Mouse (Mus musculus) CH12.LX (cell line): ENCODE results near the gene Cdhr4. TPM values are rescaled to one million over a fixed set of nuclear protein-coding genes. Genes with fewer than 3 reads are reported as not detected.

Experiments used
- DNase-seq: peaks from one replicate; pipeline ENCODE4 v3.0.0-alpha.2; 2013; ENCODE audit errors: extremely low read depth
- H3K27ac ChIP-seq: 2 replicates; pipeline ENCODE4 v1.5.1; 2012; ENCODE audit warnings: low read depth, mild to moderate bottlenecking, control low read depth, moderate library complexity; ENCODE audit not compliant: insufficient read depth
- H3K27me3 ChIP-seq: replicated peaks from 2 replicates; pipeline ENCODE3; 2012; ENCODE audit warnings: inconsistent platforms
- H3K36me3 ChIP-seq, 2 experiments: replicated peaks in 1 of 2; 2 replicates each; pipeline versions ENCODE3 to v1.6.1; 2012; ENCODE audit warnings: inconsistent platforms in 1 of 2, low read length in 1 of 2, mild to moderate bottlenecking in 1 of 2, mixed read lengths in 1 of 2, moderate library complexity in 1 of 2; ENCODE audit not compliant: control insufficient read depth in 1 of 2, insufficient read depth in 1 of 2
- H3K4me1 ChIP-seq, 2 experiments: 2 replicates each; pipeline ENCODE4 v1.6.1; 2012; ENCODE audit warnings: inconsistent platforms in 1 of 2, moderate library complexity in 1 of 2; ENCODE audit not compliant: insufficient read depth in 2 of 2, control insufficient read depth in 1 of 2
- H3K4me2 ChIP-seq: 2 replicates; pipeline ENCODE4 v1.6.1; 2012; ENCODE audit warnings: low read depth, mild to moderate bottlenecking, control low read depth; ENCODE audit not compliant: poor library complexity, insufficient read depth, severe bottlenecking
- H3K4me3 ChIP-seq, 3 experiments: fragments of 150-350 bp in 1 of 3; sonication (generic) in 1 of 3; replicated peaks in 1 of 3; 2 replicates each; pipeline versions ENCODE3 to v1.5.1; 2011 to 2012; ENCODE audit warnings: low read depth in 2 of 3, low read length in 2 of 3, mild to moderate bottlenecking in 2 of 3, moderate library complexity in 2 of 3, control low read depth in 1 of 3, improper control_type of control experiment in 1 of 3, inconsistent platforms in 1 of 3, mixed read lengths in 1 of 3; ENCODE audit not compliant: poor library complexity in 1 of 3
- H3K79me2 ChIP-seq: replicated peaks from 2 replicates; pipeline ENCODE4 v1.6.1; 2012; ENCODE audit warnings: mild to moderate bottlenecking, moderate library complexity; ENCODE audit not compliant: control insufficient read depth, poor library complexity, insufficient read depth, severe bottlenecking; ENCODE audit errors: extremely low read depth
- H3K9ac ChIP-seq: 2 replicates; pipeline ENCODE4 v1.6.1; 2012; ENCODE audit warnings: low read depth, mild to moderate bottlenecking, control low read depth, moderate library complexity; ENCODE audit not compliant: insufficient read depth
- H3K9me3 ChIP-seq: replicated peaks from 2 replicates; pipeline ENCODE3; 2012; ENCODE audit warnings: low read length, inconsistent platforms, mixed read lengths
- BHLHE40 ChIP-seq: IDR thresholded peaks from 2 replicates; pipeline ENCODE4 v1.6.1; 2011; ENCODE audit warnings: mild to moderate bottlenecking, low read depth, low read length, improper control_type of control experiment
- CHD1 ChIP-seq: IDR thresholded peaks from 2 replicates; pipeline ENCODE4 v1.6.1; 2012; ENCODE audit warnings: low read depth, low read length, improper control_type of control experiment, inconsistent platforms
- CHD2 ChIP-seq: IDR thresholded peaks from 2 replicates; pipeline ENCODE4 v1.6.1; 2011; ENCODE audit warnings: low read length, improper control_type of control experiment
- CTCF ChIP-seq, 2 experiments: IDR thresholded peaks in 1 of 2; conservative IDR thresholded peaks in 1 of 2; 2 replicates each; pipeline ENCODE4 v1.5.1; 2011 to 2012; ENCODE audit warnings: low read depth in 2 of 2, low read length in 2 of 2, improper control_type of control experiment in 1 of 2, inconsistent platforms in 1 of 2, mild to moderate bottlenecking in 1 of 2, moderate library complexity in 1 of 2
- E2F4 ChIP-seq: IDR thresholded peaks from 2 replicates; pipeline ENCODE4 v1.6.1; 2011; ENCODE audit warnings: low read depth, low read length, improper control_type of control experiment; ENCODE audit not compliant: insufficient replicate concordance
- ELF1 ChIP-seq: IDR thresholded peaks from 2 replicates; pipeline ENCODE4 v1.6.1; 2014; ENCODE audit warnings: low read depth, mild to moderate bottlenecking, inconsistent platforms, low read length, improper control_type of control experiment
- EP300 ChIP-seq: IDR thresholded peaks from 2 replicates; pipeline ENCODE4 v1.6.1; 2011; ENCODE audit warnings: low read length, improper control_type of control experiment
- ETS1 ChIP-seq: conservative IDR thresholded peaks from 2 replicates; pipeline ENCODE4 v1.6.1; 2012; ENCODE audit warnings: low read depth, mild to moderate bottlenecking, inconsistent platforms, low read length, improper control_type of control experiment, moderate library complexity
- GABPA ChIP-seq: IDR thresholded peaks from 2 replicates; pipeline ENCODE4 v1.6.1; 2012; ENCODE audit warnings: low read depth, low read length, improper control_type of control experiment, inconsistent platforms; ENCODE audit not compliant: insufficient replicate concordance
- HCFC1 ChIP-seq: IDR thresholded peaks from 2 replicates; pipeline ENCODE4 v1.6.1; 2012; ENCODE audit warnings: low read depth, mild to moderate bottlenecking, inconsistent platforms, low read length, improper control_type of control experiment
- IRF4 ChIP-seq: IDR thresholded peaks from 2 replicates; pipeline ENCODE4 v1.6.1; 2014; ENCODE audit warnings: low read depth, mild to moderate bottlenecking, inconsistent platforms, low read length, improper control_type of control experiment
- JUN ChIP-seq: IDR thresholded peaks from 2 replicates; pipeline ENCODE4 v1.6.1; 2011; ENCODE audit warnings: low read depth, mild to moderate bottlenecking, low read length, improper control_type of control experiment, moderate library complexity; ENCODE audit not compliant: insufficient read depth
- JUND ChIP-seq: conservative IDR thresholded peaks from 2 replicates; pipeline ENCODE4 v1.6.1; 2011; ENCODE audit warnings: low read depth, low read length, improper control_type of control experiment
- KAT2A ChIP-seq: IDR thresholded peaks from 2 replicates; pipeline ENCODE4 v1.6.1; 2012; ENCODE audit warnings: low read length, improper control_type of control experiment, inconsistent platforms; ENCODE audit not compliant: insufficient replicate concordance
- MAFK ChIP-seq: IDR thresholded peaks from 2 replicates; pipeline ENCODE4 v1.6.1; 2011; ENCODE audit warnings: low read length, improper control_type of control experiment; ENCODE audit not compliant: insufficient replicate concordance
- MAX ChIP-seq: IDR thresholded peaks from 2 replicates; pipeline ENCODE4 v1.6.1; 2011; ENCODE audit warnings: low read length, improper control_type of control experiment
- MAZ ChIP-seq: IDR thresholded peaks from 2 replicates; pipeline ENCODE4 v1.6.1; 2012; ENCODE audit warnings: low read depth, mild to moderate bottlenecking, inconsistent platforms, low read length, improper control_type of control experiment, moderate library complexity
- MEF2A ChIP-seq: IDR thresholded peaks from 2 replicates; pipeline ENCODE4 v1.6.1; 2014; ENCODE audit warnings: low read depth, mild to moderate bottlenecking, inconsistent platforms, low read length, improper control_type of control experiment, borderline replicate concordance
- MXI1 ChIP-seq: IDR thresholded peaks from 2 replicates; pipeline ENCODE4 v1.6.1; 2011; ENCODE audit warnings: mild to moderate bottlenecking, low read depth, low read length, improper control_type of control experiment
- MYC ChIP-seq: IDR thresholded peaks from 2 replicates; pipeline ENCODE4 v1.6.1; 2011; ENCODE audit warnings: low read depth, mild to moderate bottlenecking, improper control_type of control experiment, low read length
- NELFE ChIP-seq: IDR thresholded peaks from 2 replicates; pipeline ENCODE4 v1.6.1; 2011; ENCODE audit warnings: low read depth, low read length, improper control_type of control experiment
- NRF1 ChIP-seq: IDR thresholded peaks from 2 replicates; pipeline ENCODE4 v1.6.1; 2014; ENCODE audit warnings: low read depth, mild to moderate bottlenecking, inconsistent platforms, low read length, improper control_type of control experiment, moderate library complexity
- PAX5 ChIP-seq: IDR thresholded peaks from 2 replicates; pipeline ENCODE4 v1.6.1; 2012; ENCODE audit warnings: low read length, inconsistent platforms, mixed read lengths
- POLR2A ChIP-seq: IDR thresholded peaks from 2 replicates; pipeline ENCODE4 v1.6.1; 2011; ENCODE audit warnings: low read depth, mild to moderate bottlenecking, improper control_type of control experiment, low read length
- POLR2AphosphoS2 ChIP-seq: IDR thresholded peaks from 2 replicates; pipeline ENCODE4 v1.6.1; 2011; ENCODE audit warnings: low read depth, low read length, improper control_type of control experiment
- RAD21 ChIP-seq: IDR thresholded peaks from 2 replicates; pipeline ENCODE4 v1.6.1; 2011; ENCODE audit warnings: low read depth, mild to moderate bottlenecking, low read length, improper control_type of control experiment, moderate library complexity
- RCOR1 ChIP-seq: conservative IDR thresholded peaks from 2 replicates; pipeline ENCODE4 v1.6.1; 2012; ENCODE audit warnings: low read depth, mild to moderate bottlenecking, inconsistent platforms, low read length, improper control_type of control experiment
- SIN3A ChIP-seq: IDR thresholded peaks from 2 replicates; pipeline ENCODE4 v1.6.1; 2012; ENCODE audit warnings: low read length, improper control_type of control experiment, inconsistent platforms
- SMC3 ChIP-seq: IDR thresholded peaks from 2 replicates; pipeline ENCODE4 v1.6.1; 2011; ENCODE audit warnings: low read depth, low read length, improper control_type of control experiment
- TBP ChIP-seq: conservative IDR thresholded peaks from 2 replicates; pipeline ENCODE4 v1.6.1; 2011; ENCODE audit warnings: low read depth, low read length, improper control_type of control experiment
- TCF12 ChIP-seq: IDR thresholded peaks from 2 replicates; pipeline ENCODE4 v1.6.1; 2014; ENCODE audit warnings: low read depth, mild to moderate bottlenecking, inconsistent platforms, low read length, improper control_type of control experiment
- UBTF ChIP-seq: IDR thresholded peaks from 2 replicates; pipeline ENCODE4 v1.6.1; 2012; ENCODE audit warnings: low read depth, mild to moderate bottlenecking, inconsistent platforms, low read length, improper control_type of control experiment, moderate library complexity
- USF1 ChIP-seq: IDR thresholded peaks from 2 replicates; pipeline ENCODE4 v1.6.1; 2014; ENCODE audit warnings: low read depth, mild to moderate bottlenecking, inconsistent platforms, low read length, improper control_type of control experiment
- USF2 ChIP-seq: conservative IDR thresholded peaks from 2 replicates; pipeline ENCODE4 v1.6.1; 2011; ENCODE audit warnings: low read depth, low read length, improper control_type of control experiment
- ZC3H11A ChIP-seq: IDR thresholded peaks from 2 replicates; pipeline ENCODE4 v1.6.1; 2012; ENCODE audit warnings: low read depth, mild to moderate bottlenecking, inconsistent platforms, low read length, improper control_type of control experiment
- ZKSCAN1 ChIP-seq: IDR thresholded peaks from 2 replicates; pipeline ENCODE4 v1.6.1; 2012; ENCODE audit warnings: low read depth, inconsistent platforms, low read length, improper control_type of control experiment, borderline replicate concordance
- ZMIZ1 ChIP-seq: IDR thresholded peaks from 2 replicates; pipeline ENCODE4 v1.6.1; 2012; ENCODE audit warnings: low read depth, mild to moderate bottlenecking, inconsistent platforms, low read length, improper control_type of control experiment
- ZNF384 ChIP-seq: IDR thresholded peaks from 2 replicates; pipeline ENCODE4 v1.6.1; 2012; ENCODE audit warnings: low read depth, low read length, improper control_type of control experiment, inconsistent platforms
- dilution Hi-C: fragments of 300-500 bp; cut with MboI; formaldehyde crosslinking; loops from 2 replicates; pipeline ENCODE4 v1.14.3; 2020; ENCODE audit warnings: low sequenced_read_pairs; ENCODE audit not compliant: extremely low pct_unique_long_range_greater_than_20kb, extremely low pct_ligation_motif_present
- in situ Hi-C: fragments of 300-500 bp; cut with MboI; formaldehyde crosslinking; loops from 3 replicates; pipeline ENCODE4 v1.14.3; 2019; ENCODE audit warnings: low sequenced_read_pairs, low pct_ligation_motif_present, low pct_unique_long_range_greater_than_20kb, mixed read lengths
- polyA plus RNA-seq: library from polyadenylated mRNA; unstranded; fragments of >175 nt; gene quantifications from 2 replicates; pipeline ENCODE4 v1.2.1, GENCODE M21; 2012; ENCODE audit warnings: low read depth; ENCODE audit not compliant: insufficient read length
- total RNA-seq, 2 experiments: library from RNA; depleted of rRNA; stranded (reverse); fragments of 300-350 nt in 1 of 2; fragments of >200 nt in 1 of 2; gene quantifications; 2 replicates each; pipeline ENCODE4 v1.2.3; 2012 to 2014

The Cdhr4 gene
- total and polyA plus RNA-seq, 3 experiments, result 0.35 to 0.79 TPM; not detected in 1

DNA sequence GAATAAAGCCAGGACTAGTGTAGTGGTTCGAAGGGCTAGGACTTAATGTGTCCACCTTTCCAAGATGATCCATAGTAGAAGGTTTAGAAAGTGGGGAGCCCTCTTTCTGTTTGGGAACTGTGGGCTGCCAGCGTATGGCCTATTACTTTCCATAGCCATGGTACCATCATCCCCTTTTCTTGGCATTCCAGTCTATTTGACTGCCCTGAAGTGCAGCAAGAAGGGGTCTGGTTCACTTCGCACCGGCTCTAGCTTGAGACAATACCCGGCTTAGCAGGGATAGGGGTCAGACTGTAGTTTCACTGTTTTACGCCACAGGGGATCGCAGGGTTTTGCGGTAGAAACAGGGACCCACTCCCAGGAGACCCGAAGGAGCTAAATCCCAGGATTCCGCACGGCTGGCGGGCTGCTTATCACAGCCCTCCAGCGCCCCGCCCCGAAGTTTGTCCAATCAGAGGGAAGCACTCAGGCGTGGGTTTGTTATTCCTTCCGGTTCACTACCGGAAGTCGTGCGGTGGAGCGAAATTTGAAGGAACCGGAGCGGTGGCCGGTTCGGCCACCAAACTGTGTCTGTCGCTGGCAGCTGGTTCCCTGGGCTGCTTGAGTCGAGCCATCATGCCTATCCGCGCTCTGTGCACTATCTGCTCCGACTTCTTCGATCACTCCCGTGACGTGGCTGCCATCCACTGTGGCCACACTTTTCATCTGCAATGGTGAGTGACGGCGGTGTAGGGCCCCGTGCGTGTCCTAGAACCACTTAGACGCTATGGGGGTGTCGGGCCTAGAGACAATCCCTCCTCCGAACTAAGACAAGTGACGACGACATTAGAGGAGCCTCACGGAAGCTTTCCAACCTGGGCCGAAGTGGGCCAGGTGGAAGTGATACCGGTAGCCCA is 41.6 kb upstream of the Cdhr4 start:
- TF ChIP-seq MAX (peak; percentile 70; the same call in 1 of the 2 replicates), USF2 (no peak), ZNF384 (no peak), ELF1 (peak; percentile 87), GABPA (no peak), BHLHE40 (peak; percentile 17; the same call in 1 of the 2 replicates), IRF4 (peak; percentile 83), PAX5 (no peak), ZKSCAN1 (no peak), TCF12 (peak; percentile 63), POLR2AphosphoS2 (no peak; the same call in 1 of the 2 replicates), CHD2 (peak; percentile 85), ETS1 (0 out of 2 replicates have a peak, but pooled peaks have one; percentile 8), MAFK (no peak), MEF2A (peak; percentile 28; the same call in 1 of the 2 replicates), HCFC1 (peak; percentile 86), TBP (peak; percentile 73), KAT2A (peak; percentile 81), SIN3A (peak; percentile 99), JUND (no peak), EP300 (no peak), RCOR1 (no peak), POLR2A (peak; percentile 86), E2F4 (peak; percentile 96), MXI1 (peak; percentile 91), NELFE (peak; percentile 82), USF1 (no peak), SMC3 (no peak), CHD1 (no peak), MYC (peak; percentile 57; the same call in 1 of the 2 replicates), ZC3H11A (no peak), RAD21 (no peak), ZMIZ1 (peak; percentile 71), CTCF (conservative IDR thresholded peaks at IDR 0.05 in 1 of 2, IDR thresholded peaks at IDR 0.05 in 1 of 2; ENCODE audit: low read depth in 2 of 2, low read length in 2 of 2) (no peak), NRF1 (0 out of 2 replicates have a peak, but pooled peaks have one; percentile 13), JUN (no peak), MAZ (0 out of 2 replicates have a peak, but pooled peaks have one; percentile 39), UBTF (no peak)
- peaks cover 3 to 23% of the 10 kb centered on the region in 2 experiments for H3K36me3 ChIP-seq
- in situ Hi-C loops, result no loop called here
- DNase-seq, result peak; percentile 89
- H3K79me2 ChIP-seq, result peaks cover 33% of the 10 kb centered on the region
- peaks cover 34% of the 10 kb centered on the region for H3K27me3 ChIP-seq
- peak overlapping the region; percentile 42 for H3K9ac ChIP-seq
- H3K9me3 ChIP-seq, result peaks cover 7% of the 10 kb centered on the region
- H3K4me1 ChIP-seq, result peaks cover 13 to 47% of the 10 kb centered on the region in 2 experiments
- H3K4me3 ChIP-seq, result peak overlapping the region; percentile 86 to 95 (median 89)
- H3K27ac ChIP-seq, result 0 out of 2 replicates have a peak overlapping the region, but pooled peaks have one; percentile 12
- peak overlapping the region; percentile 89 for H3K4me2 ChIP-seq
- dilution Hi-C loops, result no loop called here
